Mouse (Mus musculus): ENCODE data around the gene Ccdc152. TPM values are rescaled to one million over a fixed set of nuclear protein-coding genes. Genes with fewer than 3 reads are reported as not detected.

Ccdc152 gene
- total RNA-seq, 2 experiments from 2014 or later = not detected

Other genes starting within 250 kb of the Ccdc152 start
- 100 to 1,000 TPM; 192 to 212 TPM for gene Selenop, start 35.0 kb downstream of the Ccdc152 start, total RNA-seq (2021)

All from gastrocnemius, postnatal 10 days (tissue).